Mouse (Mus musculus) gastrocnemius, adult 8-10 months (tissue): ENCODE measurements around the gene Snx18. TPM values are rescaled to one million over a fixed set of nuclear protein-coding genes. Genes with fewer than 3 reads are reported as not detected.

ENCODE experiments used
- DNase-seq, 2 experiments: peaks; one replicate each; pipeline ENCODE4 v3.0.0; 2022; ENCODE audit warnings: low spot score in 2 of 2
- total RNA-seq, 4 experiments: library from RNA; stranded (reverse); gene quantifications; 2 replicates each; pipeline ENCODE4 v1.2.4; 2022

The Snx18 gene
- total RNA-seq, 4 experiments from 2014 or later = 7.6 to 10.2 (median 8.0) TPM

DNA sequence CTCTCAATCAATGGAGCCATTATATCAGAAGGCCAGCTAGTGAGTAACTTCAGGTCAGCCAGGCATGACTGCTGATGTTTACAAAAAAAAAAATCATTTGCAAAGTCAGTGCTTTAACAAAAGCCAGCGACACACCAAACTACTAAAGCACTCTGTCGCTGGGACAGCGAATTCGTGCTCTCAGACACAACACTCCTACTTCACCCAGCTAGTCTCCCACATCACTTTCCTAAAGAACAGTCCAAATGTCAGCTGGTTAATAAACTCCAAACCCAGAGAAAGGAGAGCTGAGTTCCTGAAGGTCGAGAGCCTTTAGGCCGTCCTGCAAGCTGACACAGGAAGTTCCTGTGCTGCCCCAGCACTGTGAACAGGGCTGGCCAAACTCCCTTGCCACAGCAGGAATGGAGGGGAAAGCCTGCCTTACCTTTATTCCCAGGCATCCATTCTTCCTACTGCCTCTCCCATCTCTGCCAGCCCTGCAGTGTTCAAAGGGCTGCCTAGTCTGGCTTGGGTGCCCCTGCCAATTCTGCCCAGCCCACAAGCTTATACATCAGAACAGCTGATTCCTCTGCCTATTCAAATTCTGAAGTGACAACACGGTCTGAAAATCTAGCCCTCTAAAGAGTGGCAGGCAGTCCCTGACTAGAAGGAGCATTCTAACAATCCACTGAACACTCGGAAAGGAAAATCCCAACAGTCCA lies 2.2 kb downstream of the Snx18 start:
- no peak for DNase-seq

DNA sequence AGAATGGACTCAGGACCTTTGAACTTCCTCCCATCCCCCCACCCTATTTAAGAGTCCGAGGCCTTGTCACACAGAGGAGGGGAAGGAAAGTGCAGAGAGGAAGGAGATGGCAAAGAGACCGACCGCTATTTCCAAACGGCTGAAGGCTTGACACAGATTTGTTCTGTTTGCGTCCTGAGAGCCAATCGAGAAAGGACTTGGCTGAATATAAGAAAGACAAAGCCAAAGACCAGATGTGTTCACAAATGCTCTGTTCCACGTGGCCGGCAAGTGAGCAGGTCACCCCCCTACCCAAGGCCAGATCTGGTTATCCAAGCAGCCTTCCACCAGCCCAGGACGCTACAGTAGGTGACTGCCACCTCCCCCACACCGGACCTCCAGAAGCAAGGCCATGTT lies 2.8 kb downstream of the Snx18 start:
- DNase-seq = no peak

DNA sequence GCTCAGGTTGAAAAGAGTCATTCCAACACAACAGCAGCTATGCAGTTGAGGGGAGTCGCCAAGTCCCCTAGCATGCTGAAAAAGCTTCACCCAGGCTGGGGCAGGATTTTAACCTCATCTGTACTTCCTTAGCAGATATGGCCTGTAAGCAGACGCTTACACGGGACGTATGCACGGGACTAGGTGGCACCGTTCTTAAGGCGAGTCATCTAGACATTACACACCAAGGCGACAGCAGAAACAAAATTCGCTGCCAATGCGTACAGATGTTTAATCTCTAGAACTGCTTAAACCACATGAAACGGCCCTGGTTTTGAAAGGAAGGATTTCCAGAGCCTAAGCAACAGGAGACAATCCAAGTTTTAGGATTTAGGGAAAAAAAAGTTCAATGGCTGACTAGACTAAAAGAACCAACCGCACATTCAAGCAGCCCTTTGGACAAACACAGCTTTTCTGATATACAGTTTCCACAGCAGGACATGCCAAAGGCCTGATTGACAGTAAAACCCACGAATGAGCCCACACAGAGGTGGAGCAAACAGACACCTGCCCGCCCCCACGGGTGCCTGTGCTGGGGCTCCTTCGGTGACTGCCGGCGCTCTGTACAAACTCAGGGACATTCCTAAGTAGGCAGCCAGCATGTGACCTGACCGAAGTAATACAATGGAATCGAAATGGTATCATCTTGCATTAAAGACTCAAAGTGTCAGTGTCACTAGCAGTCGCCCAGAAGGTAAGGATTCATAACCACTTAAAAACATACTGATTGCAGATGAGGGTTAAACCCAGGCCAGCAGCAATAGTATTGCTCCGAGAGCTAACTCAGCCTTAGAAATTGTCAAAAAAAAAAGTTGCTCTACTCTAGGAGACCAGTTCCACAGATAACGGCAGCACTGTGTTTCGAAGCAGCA lies 3.5 kb downstream of the Snx18 start:
- peak; percentile 78 to 81 for DNase-seq

DNA sequence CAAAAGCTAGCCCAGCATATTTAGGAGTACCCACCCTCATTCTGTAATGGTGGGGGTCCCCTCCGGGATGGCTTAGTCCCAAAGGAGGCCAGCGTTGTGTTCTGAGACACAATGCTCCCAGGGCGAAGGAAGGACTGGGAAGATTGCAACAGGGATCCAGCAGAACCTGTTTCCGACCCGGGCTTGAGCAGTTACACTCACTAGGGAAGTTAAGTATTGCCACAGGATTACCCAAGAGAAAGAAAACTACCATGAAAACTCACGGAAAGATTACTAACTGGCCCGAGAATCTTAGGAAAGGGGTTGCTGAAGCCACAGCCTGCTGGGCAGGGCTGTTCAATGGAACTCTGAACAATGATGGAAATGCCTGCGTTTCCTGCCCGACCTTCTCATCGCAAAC lies 4.5 kb downstream of the Snx18 start:
- no peak for DNase-seq

DNA sequence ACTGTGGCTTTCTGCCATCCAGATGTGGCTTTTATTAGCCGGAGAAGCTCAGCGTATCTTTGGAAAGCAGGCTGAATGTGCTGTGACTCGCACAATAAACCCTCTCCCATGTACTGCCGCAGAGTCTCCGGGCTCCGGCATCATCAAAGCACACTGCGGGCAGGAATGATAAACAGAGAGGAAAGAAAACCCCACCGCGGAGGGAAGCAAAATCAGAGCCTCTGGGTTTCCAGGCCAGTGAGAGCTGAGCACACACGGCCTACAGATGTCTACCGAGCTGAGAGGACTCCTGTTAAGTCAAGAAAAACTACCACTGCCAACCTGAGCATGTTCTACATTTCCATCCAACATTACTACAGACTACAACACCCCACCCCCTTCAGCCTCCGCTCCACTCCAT lies 5.0 kb downstream of the Snx18 start:
- DNase-seq = no peak

DNA sequence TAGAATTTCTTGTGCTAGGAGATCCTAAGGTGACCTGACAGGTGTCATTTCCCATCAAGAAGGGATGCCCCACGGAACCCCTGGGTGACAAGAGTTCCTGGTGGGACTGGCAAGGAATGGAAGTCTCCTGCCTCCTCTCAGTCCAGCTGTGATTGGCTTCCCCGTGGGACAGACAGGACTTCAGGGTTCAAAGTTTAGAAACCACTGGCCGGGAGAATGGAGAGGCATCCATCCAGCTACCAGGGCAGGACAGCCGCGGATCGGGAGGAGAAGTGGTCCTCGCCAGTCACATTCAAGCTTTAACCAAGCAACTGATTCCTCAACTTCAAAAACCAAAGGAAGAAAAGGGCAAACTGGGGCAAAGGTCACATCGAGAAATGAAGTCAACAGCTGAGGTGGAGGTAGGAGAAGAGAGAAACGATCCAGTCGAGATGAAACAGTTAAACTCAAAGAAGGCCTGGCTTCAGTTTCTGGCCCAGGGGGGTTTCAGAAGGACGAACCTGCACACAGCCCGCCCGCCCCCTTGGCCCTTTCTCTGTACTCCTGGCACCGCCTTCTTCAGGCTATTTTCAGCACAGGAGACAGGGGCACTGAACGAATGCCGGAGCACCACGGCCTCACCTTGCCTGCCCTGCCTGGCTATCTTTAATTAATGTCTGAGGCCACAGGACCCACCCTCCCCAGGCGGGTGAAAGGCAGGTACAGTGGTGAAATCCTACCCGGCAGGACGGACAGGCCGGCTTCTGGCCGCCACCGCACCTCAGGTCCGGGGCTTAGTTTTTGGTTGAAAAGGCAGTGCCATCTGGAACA lies 6.0 kb downstream of the Snx18 start:
- peak in 1 of 2 experiments; percentile 44 for DNase-seq

DNA sequence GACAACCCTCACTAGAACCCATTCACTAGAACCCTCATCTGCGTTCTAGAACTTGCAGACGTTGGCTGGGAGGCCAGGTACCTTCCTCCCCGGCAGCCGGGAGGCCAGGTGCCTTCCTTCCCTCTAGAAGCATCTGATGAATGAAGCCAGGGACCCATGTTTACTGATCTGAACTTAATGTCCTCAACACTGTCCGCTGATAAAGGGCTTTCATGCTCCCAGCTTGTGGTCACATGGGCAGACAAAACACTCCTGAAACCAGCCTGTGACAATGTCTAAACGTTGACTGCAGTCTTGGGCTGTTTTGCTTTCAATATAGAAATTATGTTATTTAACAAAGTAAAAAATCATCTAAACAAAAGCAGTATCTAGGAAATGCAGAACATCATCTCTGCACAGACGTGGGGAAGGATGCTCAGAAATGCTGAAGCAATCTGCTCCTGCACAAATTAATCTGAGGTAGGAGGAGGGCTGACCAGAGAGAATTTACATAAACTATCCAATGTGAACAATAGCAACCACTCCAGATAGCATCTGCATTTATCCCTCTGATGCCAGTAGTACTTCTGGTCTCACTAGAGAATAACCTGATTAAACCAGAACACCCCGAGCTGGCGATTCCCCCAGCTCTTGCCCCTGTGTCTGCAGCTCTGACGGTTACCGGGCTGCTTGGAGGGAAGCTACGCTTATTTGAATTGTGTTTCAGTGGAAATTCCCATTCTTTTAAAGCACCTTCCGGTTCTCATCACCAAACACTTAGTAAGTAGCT lies 7.4 kb downstream of the Snx18 start:
- DNase-seq = no peak

DNA sequence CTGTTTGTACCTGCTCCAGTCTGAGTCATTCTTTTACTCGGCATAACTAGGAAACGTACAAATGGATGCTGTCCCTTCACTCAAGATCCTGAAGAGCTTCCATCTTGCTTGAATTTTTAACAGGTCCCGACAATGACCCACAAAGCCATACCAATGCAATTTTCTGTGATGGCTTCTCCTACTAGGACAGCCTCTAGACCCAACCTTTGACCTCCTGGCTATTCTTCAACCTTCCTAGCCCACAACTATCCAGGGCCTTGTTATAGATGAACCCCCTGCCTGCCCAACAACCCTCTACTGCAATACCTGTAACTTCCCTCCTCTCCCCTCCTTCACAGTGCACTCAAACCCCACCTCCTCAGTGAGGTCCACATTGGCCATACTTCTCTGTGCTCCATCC lies 8.9 kb downstream of the Snx18 start:
- DNase-seq = no peak

DNA sequence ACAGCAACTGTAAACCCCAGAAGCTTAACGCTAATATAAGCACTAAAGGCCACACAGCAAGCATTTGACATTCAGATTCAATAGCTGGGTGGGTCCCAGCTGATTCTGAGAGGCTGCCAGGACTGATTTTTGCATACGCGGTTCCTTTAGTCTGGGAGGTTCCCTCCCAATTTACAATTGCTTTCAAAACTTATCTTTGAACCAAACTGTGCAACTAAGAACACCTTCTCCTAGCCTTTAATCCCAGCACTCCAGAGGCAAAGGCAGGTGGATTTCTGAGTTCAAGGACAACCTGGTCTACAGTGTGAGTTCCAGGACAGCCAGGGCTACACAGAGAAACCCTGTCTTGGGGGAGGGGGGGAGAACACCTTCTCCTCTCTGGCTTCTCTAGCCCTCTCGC lies 10.5 kb downstream of the Snx18 start:
- no peak for DNase-seq

DNA sequence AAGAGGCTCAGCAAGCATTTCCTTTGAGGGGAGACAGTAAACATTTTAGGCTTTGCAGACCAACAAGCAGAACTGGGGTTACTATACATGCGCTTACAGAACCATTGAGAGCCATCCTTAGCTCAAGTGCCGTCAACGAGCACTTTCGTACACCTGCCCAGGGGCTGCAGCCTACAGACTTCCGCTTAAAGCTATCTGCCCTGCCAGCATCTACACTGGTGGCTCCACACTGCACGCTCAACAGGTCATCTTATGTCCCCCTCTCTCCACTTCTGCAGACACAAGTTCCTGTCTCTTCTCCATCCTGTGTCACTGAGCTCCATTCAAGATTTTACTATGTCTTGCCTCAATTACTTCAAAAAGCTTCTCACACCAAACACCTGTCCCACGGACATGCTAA lies 11.0 kb downstream of the Snx18 start:
- DNase-seq = no peak

DNA sequence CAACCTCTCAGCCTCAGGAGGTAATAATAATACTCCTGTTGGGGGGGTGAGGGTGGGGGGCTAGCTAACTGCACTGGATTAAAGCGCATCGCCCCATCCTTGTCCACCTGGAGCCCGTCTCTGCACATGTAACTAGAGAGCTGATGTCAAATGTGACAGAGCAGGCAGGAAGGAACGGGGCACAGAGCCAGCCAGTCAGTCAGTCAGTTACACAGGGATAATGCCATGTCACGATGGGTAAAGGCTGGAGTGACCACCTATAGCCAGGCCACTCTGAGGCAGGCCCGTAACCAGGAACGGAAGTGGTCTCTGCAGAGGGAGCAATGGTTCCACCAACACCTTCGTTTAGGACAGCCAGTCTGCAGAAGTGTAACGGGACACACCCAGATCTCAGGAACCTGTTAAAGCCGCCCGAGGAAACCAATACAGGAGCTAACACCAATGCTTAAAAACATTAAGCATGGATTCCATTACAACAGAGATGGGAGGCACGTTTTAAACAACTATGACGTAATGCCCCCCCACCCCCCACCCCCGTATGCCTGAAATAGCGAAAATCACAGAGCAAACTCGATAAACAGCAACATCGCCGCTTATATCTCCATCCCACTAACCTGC lies 11.5 kb downstream of the Snx18 start:
- DNase-seq = no peak

DNA sequence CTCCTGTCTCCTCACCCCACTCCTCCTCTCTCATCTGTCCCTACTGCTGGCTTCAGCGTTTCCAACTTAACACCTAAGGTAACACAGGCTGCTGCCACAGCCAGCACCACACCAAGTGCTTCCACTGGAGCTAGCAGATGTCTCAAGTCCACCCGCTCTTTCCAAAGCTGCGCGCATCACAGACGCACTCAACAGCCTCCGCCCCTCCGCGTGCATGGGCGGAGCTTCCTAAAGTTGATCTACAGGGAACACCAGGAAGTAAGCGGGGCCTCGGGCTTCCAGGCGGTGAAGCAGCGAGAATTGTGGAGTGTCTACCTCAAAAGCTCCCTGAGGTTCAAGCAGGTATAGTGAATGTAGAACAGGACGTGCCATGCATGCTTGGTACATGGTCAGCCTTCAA lies 12.2 kb downstream of the Snx18 start:
- DNase-seq = no peak

DNA sequence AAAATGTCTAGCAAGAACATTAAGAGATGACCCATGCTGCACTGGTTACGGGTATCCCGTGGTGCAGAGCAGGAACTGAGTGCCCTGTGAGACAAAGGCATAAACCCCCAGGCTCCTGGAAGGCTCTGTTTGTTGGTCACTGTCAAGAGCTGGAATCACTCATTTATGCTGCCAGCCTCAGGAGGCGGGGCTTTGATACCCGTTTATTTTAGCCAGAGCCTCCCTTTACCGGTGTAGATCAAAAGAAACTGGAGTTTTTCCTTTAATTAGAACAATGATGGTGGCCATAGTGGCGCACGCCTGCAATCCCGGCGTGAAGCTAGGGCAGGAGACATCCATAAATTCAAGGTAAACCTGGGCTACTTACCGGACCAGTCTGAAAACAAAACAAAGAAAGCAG lies 12.7 kb downstream of the Snx18 start:
- DNase-seq = no peak

DNA sequence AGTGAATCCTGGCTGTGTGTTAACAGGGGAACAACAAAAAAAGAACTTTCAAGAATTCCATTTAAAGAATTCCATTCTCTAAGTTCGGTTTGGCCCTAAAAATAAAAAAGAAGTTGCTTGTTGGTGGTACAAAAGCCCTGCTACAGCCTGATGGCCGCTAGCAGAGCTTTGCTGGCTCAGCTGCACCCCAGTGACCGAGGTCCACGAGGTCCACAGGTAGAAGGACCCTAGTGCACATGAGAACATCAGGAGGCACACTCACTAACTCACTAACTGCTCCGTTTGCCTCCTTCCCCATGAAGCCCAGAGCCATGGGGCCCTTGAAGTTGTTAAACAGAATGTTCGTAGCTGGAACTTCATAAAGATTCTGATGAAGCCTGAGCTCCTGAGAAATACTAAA lies 14.0 kb downstream of the Snx18 start:
- no peak for DNase-seq

DNA sequence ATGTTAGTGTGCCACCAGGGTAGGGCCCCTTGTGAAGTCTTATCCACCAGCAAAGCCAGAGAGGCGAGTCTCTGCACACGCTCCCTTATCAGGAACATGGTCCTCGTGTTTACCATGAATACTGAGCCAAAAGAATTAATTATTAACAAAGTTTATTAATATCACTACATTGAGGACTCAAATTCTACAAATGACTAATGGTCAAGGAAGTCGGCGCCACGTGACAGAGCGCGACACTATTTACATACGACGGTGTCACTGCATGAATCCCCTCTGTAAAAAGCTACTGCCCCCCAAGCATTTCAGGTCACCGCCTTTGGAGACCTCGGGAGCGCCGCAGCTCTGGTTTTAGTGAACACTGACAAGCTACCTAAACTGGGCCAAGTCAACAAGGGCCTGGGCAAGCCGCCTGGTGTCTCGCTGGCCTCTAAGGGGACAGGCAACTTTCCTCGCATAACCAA lies 15.5 kb downstream of the Snx18 start:
- DNase-seq = peak in 1 of 2 experiments; percentile 39

DNA sequence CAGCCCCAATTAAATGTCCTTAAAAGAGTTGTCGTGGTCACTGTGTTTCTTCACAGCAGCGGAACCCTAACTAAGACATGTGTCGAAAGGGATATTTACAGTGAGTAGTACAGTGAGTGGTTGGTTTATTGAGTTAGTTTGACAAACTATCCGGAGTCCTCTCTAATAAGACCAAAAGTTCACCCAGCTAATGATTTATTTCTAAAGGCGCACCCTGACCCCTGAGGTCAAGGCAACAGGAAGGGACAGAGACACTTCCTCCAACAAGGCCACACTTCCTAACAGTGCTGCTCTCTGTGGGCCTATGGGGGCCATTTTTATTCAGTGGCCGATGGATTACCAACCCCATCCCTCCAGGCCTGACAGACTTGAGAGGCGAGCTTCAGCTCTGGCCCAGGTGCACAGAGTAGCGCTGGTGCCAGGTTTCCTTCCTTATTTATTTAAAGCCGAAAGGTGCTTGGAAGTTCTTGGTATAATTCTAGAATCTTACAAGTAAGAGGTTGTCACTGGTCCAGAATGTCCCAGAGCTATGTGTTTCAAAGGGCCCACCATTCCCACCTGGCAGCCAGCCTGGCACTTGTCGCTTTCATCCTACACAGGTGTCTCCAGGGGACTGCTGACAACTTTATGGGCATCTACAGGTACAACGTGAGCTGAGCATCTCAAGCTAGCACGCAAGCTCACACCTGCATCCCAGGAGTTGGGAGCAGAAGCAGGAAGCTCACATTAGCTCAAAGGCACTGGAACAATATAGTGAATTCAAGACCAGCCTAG lies 16.3 kb downstream of the Snx18 start:
- no peak for DNase-seq

DNA sequence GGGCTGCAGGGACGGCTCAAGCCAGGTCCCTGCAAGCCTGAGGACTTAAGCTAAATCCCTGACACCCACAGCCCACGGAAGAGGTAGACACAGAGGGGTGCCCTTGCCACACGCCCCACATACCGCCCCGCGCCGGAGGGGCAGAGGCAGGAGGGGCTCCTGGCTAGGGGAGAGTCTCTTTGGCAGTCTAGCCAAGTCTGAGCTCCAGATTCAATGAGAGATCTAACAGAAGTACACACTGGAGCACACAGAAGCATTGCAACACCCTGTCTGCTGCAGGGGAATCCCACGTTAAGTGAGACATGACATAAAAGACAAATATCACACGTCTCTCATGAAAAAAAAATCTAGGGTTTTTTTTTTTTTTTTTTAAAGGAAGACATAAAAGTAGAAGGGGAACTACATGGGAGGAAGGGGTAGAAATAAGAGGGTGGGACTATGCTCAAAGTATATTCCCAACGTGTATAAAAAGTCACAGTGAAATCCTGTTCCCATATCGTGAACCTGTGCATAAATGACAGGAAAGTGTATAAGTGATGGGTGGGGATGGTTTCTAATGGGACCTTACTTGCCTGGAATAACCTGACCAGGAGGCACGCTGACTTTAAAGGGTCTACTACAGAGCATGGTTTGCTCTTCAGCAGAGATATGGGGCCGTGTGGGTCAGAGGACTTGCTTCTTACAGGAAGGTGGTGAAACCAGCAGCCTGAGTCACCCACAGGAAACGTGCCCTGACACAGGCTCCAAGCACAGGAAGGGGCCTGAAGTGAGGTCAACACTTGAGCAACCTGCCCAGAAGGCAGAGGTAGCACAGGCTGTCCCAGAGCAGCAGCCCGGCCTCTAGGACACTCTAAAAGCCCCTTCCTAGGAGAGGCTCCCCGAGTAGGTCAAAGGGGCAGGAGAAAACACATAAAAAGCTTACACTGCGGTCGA lies 17.6 kb downstream of the Snx18 start:
- DNase-seq = no peak

DNA sequence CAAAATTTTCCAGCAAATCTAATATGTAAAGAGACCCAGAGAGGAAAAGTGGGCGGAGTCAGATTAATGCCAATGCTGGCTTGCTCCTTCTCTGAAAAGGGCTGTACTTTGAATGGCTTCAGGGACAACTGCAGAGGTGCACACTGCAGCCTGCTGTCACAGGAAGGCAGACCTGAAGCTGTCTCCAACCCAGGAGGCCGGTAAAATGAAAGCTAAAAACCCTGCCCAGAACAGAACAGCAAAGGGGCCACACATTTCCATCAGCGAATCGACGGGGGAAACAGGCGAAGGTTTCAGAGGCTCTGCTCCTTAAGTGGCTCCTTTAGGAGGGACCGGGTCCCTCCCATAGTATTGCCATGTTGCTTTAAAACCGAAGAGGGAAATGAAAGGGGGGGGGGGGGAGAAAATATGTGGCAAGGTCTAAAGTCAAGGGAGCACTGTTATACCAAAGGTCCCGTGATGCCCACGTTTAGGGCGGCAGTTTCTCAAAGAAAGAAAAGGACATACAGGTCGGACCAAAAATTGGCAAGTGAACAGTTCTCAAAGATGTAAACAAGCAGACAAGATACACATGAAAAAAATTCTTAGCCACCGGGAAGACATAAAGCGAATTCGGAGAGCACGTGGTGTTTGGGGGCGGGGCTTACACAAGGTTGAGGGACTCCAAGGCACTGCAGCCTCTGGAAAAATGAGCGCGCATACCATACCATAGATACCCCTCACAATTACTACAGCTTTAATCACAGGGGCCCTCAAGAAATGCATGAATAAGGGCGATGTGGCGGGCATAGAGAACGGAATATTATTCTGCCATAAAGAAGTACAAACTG lies 18.4 kb downstream of the Snx18 start:
- DNase-seq = no peak
